In the genomic region with DNA sequence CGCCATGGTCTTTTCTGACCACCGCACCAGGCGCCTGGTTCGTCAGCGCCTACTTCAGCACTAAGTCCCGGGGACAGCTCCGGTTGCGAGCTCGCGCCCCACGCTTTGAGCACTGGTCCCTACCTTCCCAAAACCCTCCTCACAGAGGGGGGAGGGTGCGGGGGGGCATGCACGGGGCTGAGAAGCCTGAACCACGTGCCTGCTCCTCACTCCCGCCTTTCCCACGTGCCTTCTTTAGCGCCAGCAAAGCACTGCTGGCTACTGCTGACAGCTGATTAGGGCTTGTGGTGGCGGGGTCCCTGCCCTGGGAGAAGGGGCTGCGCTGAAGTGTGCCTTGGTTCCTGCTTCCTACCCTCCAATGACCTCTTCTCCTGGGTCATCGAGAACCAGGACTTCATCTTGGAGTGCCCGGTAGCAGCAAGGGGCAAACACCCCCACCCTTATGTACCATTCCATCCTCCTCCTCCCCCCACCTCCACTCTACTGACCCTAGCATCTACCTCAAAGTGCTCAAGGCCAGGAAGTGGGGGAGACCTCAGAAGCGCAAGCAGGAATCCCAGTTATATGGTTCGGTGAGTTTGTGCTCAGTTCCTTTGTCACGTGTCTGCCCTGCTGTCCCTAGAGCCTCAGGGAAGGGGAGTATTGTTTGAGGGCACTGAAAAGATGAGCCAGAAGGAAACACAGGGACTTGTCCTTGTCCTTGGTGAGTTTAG, we compare ENCODE assay signal across 9 mouse cellular contexts. TPM values are rescaled to one million over a fixed set of nuclear protein-coding genes. Genes with fewer than 3 reads are reported as not detected.
A peak's percentile ranks its signal among the peaks of the same experiment; 100 is the strongest.
DNase-seq lines count a peak whose midpoint lies in the region; ATAC-seq lines count a peak whose summit lies in the region.
"Had no signal": no experiment of that assay in that cellular context is flagged by ENCODE, and none has a peak within 500 bp of the region (broad histone marks: within the 10 kb centered on the region; RNA-seq: fewer than 3 reads in every experiment).

Gene Cplx3, minus strand, starts transcription at position 143 of the 713 bp plus-strand sequence.

- H3K36me3 ChIP-seq in embryonic facial prominence, embryonic 13.5 days = no peaks in the 10 kb centered on the region
- no peaks in the 10 kb centered on the region for H3K36me3 ChIP-seq in intestine, embryonic 14.5 days (ENCODE audit: control insufficient read depth, insufficient read depth, low read length)
- H3K36me3 ChIP-seq in lung, embryonic 16.5 days (ENCODE audit: control insufficient read depth, insufficient read depth, low read length) = no peaks in the 10 kb centered on the region

- DNase-seq in adrenal gland, postnatal 25 days = peak; percentile 47
- DNase-seq in adrenal gland, adult 8-10 months = no peak
- DNase-seq in CD4-positive helper T cell, adult 2 months (ENCODE audit: low read depth, low spot score) = peak; percentile 52
- peak; percentile 94 for DNase-seq in intestine, embryonic 14.5 days (ENCODE audit: low spot score)
- peak; percentile 61 for DNase-seq in ovary, postnatal 36 days (ENCODE audit: low spot score)
- DNase-seq in cerebellum, adult 11-12 months = no peak

- no peaks in the 10 kb centered on the region for H3K9me3 ChIP-seq in embryonic facial prominence, embryonic 13.5 days
- no peaks in the 10 kb centered on the region for H3K9me3 ChIP-seq in intestine, embryonic 14.5 days (ENCODE audit: control insufficient read depth, low read length)
- H3K9me3 ChIP-seq in lung, embryonic 16.5 days (ENCODE audit: control insufficient read depth, low read length) = no peaks in the 10 kb centered on the region

- H3K4me1 ChIP-seq in embryonic facial prominence, embryonic 13.5 days = peaks cover 6% of the 10 kb centered on the region; the same call in 1 of the 2 replicates
- 0 out of 2 replicates have a peak, but pooled peaks cover 1% of the 10 kb centered on the region for H3K4me1 ChIP-seq in intestine, embryonic 14.5 days (replicated peaks; ENCODE audit: control insufficient read depth, insufficient read depth, low read length)
- peaks cover 1% of the 10 kb centered on the region; the same call in 1 of the 2 replicates for H3K4me1 ChIP-seq in lung, embryonic 16.5 days (replicated peaks; ENCODE audit: control insufficient read depth, insufficient read depth, low read length)

- H3K27me3 ChIP-seq in embryonic facial prominence, embryonic 13.5 days = peaks cover 27% of the 10 kb centered on the region
- peaks cover 13% of the 10 kb centered on the region for H3K27me3 ChIP-seq in intestine, embryonic 14.5 days (replicated peaks; ENCODE audit: control insufficient read depth, insufficient read depth, low read length)
- H3K27me3 ChIP-seq in lung, embryonic 16.5 days (ENCODE audit: control insufficient read depth, insufficient read depth, low read depth, low read length) = peaks cover 10% of the 10 kb centered on the region

- no peak within 1 kb of the TSS for H3K9ac ChIP-seq in embryonic facial prominence, embryonic 13.5 days
- no peak within 1 kb of the TSS for H3K9ac ChIP-seq in intestine, embryonic 14.5 days (ENCODE audit: low read length)
- no peak within 1 kb of the TSS for H3K9ac ChIP-seq in lung, embryonic 16.5 days (ENCODE audit: low read length)

- H3K4me2 ChIP-seq in embryonic facial prominence, embryonic 13.5 days = peak within 1 kb of the TSS; percentile 12; the same call in 1 of the 2 replicates
- no peak within 1 kb of the TSS for H3K4me2 ChIP-seq in intestine, embryonic 14.5 days (ENCODE audit: low read length)
- no peak within 1 kb of the TSS for H3K4me2 ChIP-seq in lung, embryonic 16.5 days (ENCODE audit: low read depth, low read length)

- peak; percentile 40; the same call in 1 of the 2 replicates for ATAC-seq in embryonic facial prominence, embryonic 13.5 days (ENCODE audit: insufficient number of reproducible peaks, insufficient read depth, low FRiP score, low TSS enrichment, low read depth)
- ATAC-seq in intestine, embryonic 14.5 days (replicated peaks; ENCODE audit: low FRiP score, low TSS enrichment, low read depth) = 0 out of 2 replicates have a peak, but pooled peaks have one; percentile 58
- ATAC-seq in lung, embryonic 16.5 days (ENCODE audit: low read depth) = peak; percentile 41; the same call in 1 of the 2 replicates

- no peak within 1 kb of the TSS for H3K4me3 ChIP-seq in embryonic facial prominence, embryonic 13.5 days
- no peak within 1 kb of the TSS for H3K4me3 ChIP-seq in intestine, embryonic 14.5 days (ENCODE audit: low read depth, low read length)
- no peak within 1 kb of the TSS for H3K4me3 ChIP-seq in lung, embryonic 16.5 days (ENCODE audit: low read length)

- WGBS in embryonic facial prominence, embryonic 13.5 days = 5% methylated on average over 24 of the region's 24 CpGs
- 7% methylated on average over 24 of the region's 24 CpGs for WGBS in intestine, embryonic 14.5 days
- WGBS in lung, embryonic 16.5 days = 8% methylated on average over 24 of the region's 24 CpGs

- no peak within 1 kb of the TSS for H3K27ac ChIP-seq in embryonic facial prominence, embryonic 13.5 days
- H3K27ac ChIP-seq in intestine, embryonic 14.5 days (ENCODE audit: low read depth) = no peak within 1 kb of the TSS
- H3K27ac ChIP-seq in lung, embryonic 16.5 days (ENCODE audit: low read length) = no peak within 1 kb of the TSS

RNA-seq across cellular contexts. Expression of gene Cplx3, which starts in this region (rescaled TPM):
- total RNA-seq in adrenal gland, postnatal 25 days (2021) = not detected in 2 replicates
- total RNA-seq in adrenal gland, adult 8-10 months (2022) = not detected
- polyA plus RNA-seq in embryonic facial prominence, embryonic 13.5 days (2015; fragmentation: Nextera tagmentation; extraction: Ambion mirVana) = not detected in 2 replicates
- not detected in 2 replicates for polyA plus RNA-seq in intestine, embryonic 14.5 days (2014; fragmentation: Nextera tagmentation; extraction: Ambion mirVana)
- not detected in 2 replicates for polyA plus RNA-seq in lung, embryonic 16.5 days (2015; fragmentation: Nextera tagmentation; extraction: Ambion mirVana)
- total RNA-seq: heart, adult 18-20 months had no signal

Comparison
In these comparisons a context has a peak if more than half of its experiments do, and no peak if none do; other contexts are left out.
1. Peak in DNase-seq in adrenal gland, postnatal 25 days; RNA of the gene not detected or under 1 TPM.
2. Peak in ATAC-seq and H3K4me2 ChIP-seq in embryonic facial prominence, embryonic 13.5 days; RNA of the gene not detected or under 1 TPM.
3. Peak in DNase-seq and ATAC-seq in intestine, embryonic 14.5 days; RNA of the gene not detected or under 1 TPM.
4. Peak in ATAC-seq in lung, embryonic 16.5 days; RNA of the gene not detected or under 1 TPM.
5. DNase-seq: peak in CD4-positive helper T cell, adult 2 months (single experiment) and ovary, postnatal 36 days (single experiment); none in adrenal gland, adult 8-10 months (single experiment) and cerebellum, adult 11-12 months (single experiment).
6. Peak in every context shown above with its lines, with median percentiles within 50 percentile points of each other: ATAC-seq.